Mouse (Mus musculus) heart, postnatal 10 days (tissue): Measurements from ENCODE around the gene B230118H07Rik. TPM values are rescaled to one million over a fixed set of nuclear protein-coding genes. Genes with fewer than 3 reads are reported as not detected.
"Not testable (repeated sequence)": the region's sequence is repeated elsewhere in the genome, so short reads cannot be mapped to it uniquely, and the experiment has no call there.

Source experiments
- DNase-seq, 2 experiments: peaks; one replicate each; pipeline ENCODE4 v3.0.0; 2021
- intact Hi-C: fragments of 180-260 bp; cut with DNase I; formaldehyde crosslinking; loops from one replicate; pipeline ENCODE4 v1.15.1; 2025
- total RNA-seq, 2 experiments: library from RNA; stranded (reverse); gene quantifications; 2 replicates each; pipeline ENCODE4 v1.2.3; 2021

The B230118H07Rik gene
- total RNA-seq, 2 experiments from 2014 or later = 54.1 to 59.9 TPM

GRCm38 (mm10) chr2:101536887-101537286 lies 112.4 kb downstream of the B230118H07Rik start:
- intact Hi-C loops, DNase-seq: not testable (repeated sequence)

- DNase-seq = no peak
- intact Hi-C loops = no loop called here
These were observed 115.6 kb downstream of the B230118H07Rik start for GRCm38 (mm10) chr2:101533741-101534140.

- intact Hi-C loops = loop anchor here (2.0 to 5.0 kb wide), 2 partner anchors 53 to 127 kb away; no protein-coding TSS in a partner anchor
- DNase-seq = peak; percentile 36 to 47
These were observed 123.6 kb downstream of the B230118H07Rik start for GRCm38 (mm10) chr2:101525503-101526381.

- intact Hi-C loops = loop anchor here (2.0 to 5.0 kb wide), 2 partner anchors 53 to 128 kb away; no protein-coding TSS in a partner anchor
These were observed 124.2 kb downstream of the B230118H07Rik start for GRCm38 (mm10) chr2:101525091-101525490.

GRCm38 (mm10) chr2:101520503-101520902 lies 128.8 kb downstream of the B230118H07Rik start:
- intact Hi-C loops = no loop called here
- DNase-seq = no peak

More at GRCm38 (mm10) chr2:101525091-101525490, 124.2 kb downstream of the B230118H07Rik start:
- no peak for DNase-seq

GRCm38 (mm10) chr2:101519928-101520327 lies 129.4 kb downstream of the B230118H07Rik start:
- no peak for DNase-seq
- intact Hi-C loops = no loop called here

Other genes starting within 250 kb of the B230118H07Rik start
- gene Rag2, start 24.8 kb downstream of the B230118H07Rik start, total RNA-seq = under 1 TPM; 0.12 to 0.17 TPM
- 1 to 10 TPM in 1 of 2 experiments, under 1 TPM in 1; 0.94 to 2.4 TPM for gene Rag1, start within 50 bp of the B230118H07Rik start, total RNA-seq
- 10 to 100 TPM; 13.5 to 14.5 TPM for gene Traf6, start 28.9 kb upstream of the B230118H07Rik start, total RNA-seq
- gene Prr5l, start 233.5 kb upstream of the B230118H07Rik start, total RNA-seq = 1 to 10 TPM; 2.6 to 4.0 TPM
- 10 to 100 TPM; 28.6 to 35.7 TPM for gene Commd9, start 236.7 kb upstream of the B230118H07Rik start, total RNA-seq